ENCODE assay signal across 11 mouse cellular contexts in the genomic region with DNA sequence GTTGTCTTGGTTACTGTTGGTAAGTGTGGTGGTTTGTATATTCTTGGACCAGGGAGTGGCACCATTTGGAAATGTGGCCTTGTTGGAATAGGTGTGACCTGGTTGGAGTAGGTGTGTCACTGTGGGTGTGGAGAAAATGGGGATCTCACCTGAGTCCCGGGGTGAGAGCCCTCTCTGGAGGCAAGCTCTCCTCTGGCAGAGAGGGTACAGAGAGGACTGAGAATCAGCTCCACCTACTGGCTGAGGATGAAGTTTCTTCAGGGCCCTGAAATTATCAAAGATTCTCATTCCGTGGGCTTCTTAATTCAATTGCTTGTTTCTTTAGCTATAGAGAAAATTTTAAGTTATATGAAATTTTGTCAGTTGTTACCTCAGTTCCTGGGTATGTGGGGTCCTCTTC.
DNase-seq lines count a peak whose midpoint lies in the region; ATAC-seq and TF ChIP-seq lines count a peak whose summit lies in the region.
"Had no signal": no experiment of that assay in that cellular context is flagged by ENCODE, and none has a peak within 500 bp of the region (broad histone marks: within the 10 kb centered on the region; RNA-seq: fewer than 3 reads in every experiment).

No protein-coding gene starts in this region.

- peak; percentile 9; the same call in 1 of the 2 replicates for TF ChIP-seq CTCF in hindbrain, postnatal 0 days (IDR thresholded peaks at IDR 0.05; ENCODE audit: low read depth)

- H3K27ac ChIP-seq in hindbrain, postnatal 0 days = no peak overlapping the region
- no peak overlapping the region for H3K27ac ChIP-seq in hindbrain, embryonic 12.5 days
- H3K27ac ChIP-seq in forebrain, embryonic 15.5 days (replicated peaks) = no peak overlapping the region
- H3K27ac ChIP-seq: forebrain, embryonic 13.5 days; heart, embryonic 13.5 days; liver, embryonic 13.5 days had no signal

- H3K4me2 ChIP-seq in hindbrain, postnatal 0 days (ENCODE audit: low read depth, low read length) = no peak overlapping the region
- H3K4me2 ChIP-seq in hindbrain, embryonic 12.5 days (replicated peaks) = no peak overlapping the region
- no peak overlapping the region for H3K4me2 ChIP-seq in forebrain, embryonic 15.5 days (replicated peaks)
- H3K4me2 ChIP-seq: forebrain, embryonic 13.5 days; heart, embryonic 13.5 days; liver, embryonic 13.5 days had no signal

- no peak overlapping the region for H3K9ac ChIP-seq in hindbrain, postnatal 0 days (replicated peaks; ENCODE audit: low read length)
- H3K9ac ChIP-seq in hindbrain, embryonic 12.5 days = no peak overlapping the region
- no peak overlapping the region for H3K9ac ChIP-seq in forebrain, embryonic 15.5 days (replicated peaks)
- H3K9ac ChIP-seq: forebrain, embryonic 13.5 days; heart, embryonic 13.5 days; liver, embryonic 13.5 days had no signal

- no peak overlapping the region for H3K4me3 ChIP-seq in hindbrain, postnatal 0 days (ENCODE audit: low read length)
- no peak overlapping the region for H3K4me3 ChIP-seq in hindbrain, embryonic 12.5 days
- H3K4me3 ChIP-seq in forebrain, embryonic 15.5 days = no peak overlapping the region
- H3K4me3 ChIP-seq: forebrain, embryonic 13.5 days; heart, embryonic 13.5 days; liver, embryonic 13.5 days had no signal

- DNase-seq in hindbrain, postnatal 0 days (ENCODE audit: low spot score) = no peak
- peak; percentile 3 for DNase-seq in urinary bladder, postnatal 25 days (ENCODE audit: low spot score)
- DNase-seq in urinary bladder, postnatal 14 days (ENCODE audit: low spot score) = no peak
- peak; percentile 8 for DNase-seq in embryo, embryonic 10.5 days (ENCODE audit: low spot score)
- DNase-seq in thymus, postnatal 25 days = no peak
- DNase-seq: cerebellum, adult 9-11 months; liver, embryonic 13.5 days had no signal

- no peaks in the 10 kb centered on the region for H3K9me3 ChIP-seq in hindbrain, postnatal 0 days (ENCODE audit: low read length)
- no peaks in the 10 kb centered on the region for H3K9me3 ChIP-seq in hindbrain, embryonic 12.5 days (replicated peaks)
- no peaks in the 10 kb centered on the region for H3K9me3 ChIP-seq in forebrain, embryonic 15.5 days
- H3K9me3 ChIP-seq: forebrain, embryonic 13.5 days; heart, embryonic 13.5 days; liver, embryonic 13.5 days had no signal

- WGBS in hindbrain, postnatal 0 days = 53% methylated on average over 2 of the region's 2 CpGs
- WGBS in hindbrain, embryonic 12.5 days = 57% methylated on average over 2 of the region's 2 CpGs
- 46% methylated on average over 2 of the region's 2 CpGs for WGBS in forebrain, embryonic 15.5 days

- no peak for ATAC-seq in hindbrain, postnatal 0 days
- ATAC-seq in hindbrain, embryonic 12.5 days (ENCODE audit: low FRiP score) = no peak
- ATAC-seq in forebrain, embryonic 15.5 days (replicated peaks) = no peak
- ATAC-seq: forebrain, embryonic 13.5 days had no signal

- H3K27me3 ChIP-seq in hindbrain, postnatal 0 days (ENCODE audit: insufficient read depth, low read length) = no peaks in the 10 kb centered on the region
- no peaks in the 10 kb centered on the region for H3K27me3 ChIP-seq in hindbrain, embryonic 12.5 days
- no peaks in the 10 kb centered on the region for H3K27me3 ChIP-seq in forebrain, embryonic 15.5 days
- H3K27me3 ChIP-seq: forebrain, embryonic 13.5 days; heart, embryonic 13.5 days; liver, embryonic 13.5 days had no signal

- no peaks in the 10 kb centered on the region for H3K4me1 ChIP-seq in hindbrain, postnatal 0 days (ENCODE audit: insufficient read depth, low read length)
- H3K4me1 ChIP-seq in hindbrain, embryonic 12.5 days = no peaks in the 10 kb centered on the region
- no peaks in the 10 kb centered on the region for H3K4me1 ChIP-seq in forebrain, embryonic 15.5 days
- H3K4me1 ChIP-seq: forebrain, embryonic 13.5 days; heart, embryonic 13.5 days; liver, embryonic 13.5 days had no signal

- H3K36me3 ChIP-seq in hindbrain, postnatal 0 days (ENCODE audit: insufficient read depth, low read length) = no peaks in the 10 kb centered on the region
- no peaks in the 10 kb centered on the region for H3K36me3 ChIP-seq in hindbrain, embryonic 12.5 days
- H3K36me3 ChIP-seq in forebrain, embryonic 15.5 days = no peaks in the 10 kb centered on the region
- H3K36me3 ChIP-seq: heart, embryonic 13.5 days; liver, embryonic 13.5 days had no signal

Comparison
In these comparisons a context has a peak if more than half of its experiments do, and no peak if none do; other contexts are left out.
1. DNase-seq: peak in urinary bladder, postnatal 25 days (single experiment) and embryo, embryonic 10.5 days (single experiment); none in hindbrain, postnatal 0 days (single experiment), urinary bladder, postnatal 14 days (single experiment) and thymus, postnatal 25 days (single experiment).